Mouse (Mus musculus) intestine, embryonic 16.5 days (tissue): ENCODE measurements around the gene Sppl3. TPM values are rescaled to one million over a fixed set of nuclear protein-coding genes. Genes with fewer than 3 reads are reported as not detected.

Source experiments
- ATAC-seq: fragments of 200-750 bp; cut with Nextera tagmentation; 2 replicates; pipeline ENCODE4 v1.8.0; 2017; ENCODE audit warnings: moderate TSS enrichment, moderate library complexity
- H3K27ac ChIP-seq: fragments of 300-500 bp; sonication (generic); 2 replicates; pipeline ENCODE4 v1.5.1; 2014; ENCODE audit warnings: mild to moderate bottlenecking, low read length
- H3K27me3 ChIP-seq: fragments of 300-500 bp; sonication (generic); replicated peaks from 2 replicates; pipeline ENCODE4 v1.6.1; 2014; ENCODE audit warnings: low read length, control low read depth, mixed read lengths; ENCODE audit not compliant: control insufficient read depth, insufficient read depth
- H3K36me3 ChIP-seq: fragments of 300-500 bp; sonication (generic); 2 replicates; pipeline ENCODE4 v1.6.1; 2014; ENCODE audit warnings: low read length, control low read depth; ENCODE audit not compliant: control insufficient read depth, insufficient read depth
- H3K4me1 ChIP-seq: fragments of 300-500 bp; sonication (generic); 2 replicates; pipeline ENCODE4 v1.6.1; 2014; ENCODE audit warnings: low read length, control low read depth, mixed read lengths; ENCODE audit not compliant: control insufficient read depth, insufficient read depth
- H3K4me2 ChIP-seq: fragments of 300-500 bp; sonication (generic); 2 replicates; pipeline ENCODE4 v1.6.1; 2014; ENCODE audit warnings: low read depth, low read length, control low read depth
- H3K4me3 ChIP-seq: fragments of 300-500 bp; sonication (generic); 2 replicates; pipeline ENCODE4 v1.5.1; 2014; ENCODE audit warnings: mild to moderate bottlenecking, low read length
- H3K9ac ChIP-seq: fragments of 300-500 bp; sonication (generic); 2 replicates; pipeline ENCODE4 v1.6.1; 2014; ENCODE audit warnings: low read depth, low read length
- H3K9me3 ChIP-seq: fragments of 300-500 bp; sonication (generic); 2 replicates; pipeline ENCODE4 v1.6.1; 2016; ENCODE audit warnings: low read length, control low read depth; ENCODE audit not compliant: control insufficient read depth
- WGBS: fragments of 180-500 bp; shearing (Covaris S2); extraction: QIAGEN DNeasy Blood & Tissue Kit; methylation state at CpG from one replicate; pipeline ENCODE4 v1.1.7; 2014; 5-methylcytosine and 5-hydroxymethylcytosine counted together
- polyA plus RNA-seq: library from polyadenylated mRNA; unstranded; fragments of >200 nt; fragmentation: Nextera tagmentation; extraction: Ambion mirVana; gene quantifications from 2 replicates; pipeline ENCODE4 v1.2.1, GENCODE M21; 2015

Gene Sppl3
- polyA plus RNA-seq, 1 experiment from 2014 or later = 8.6 TPM

DNA sequence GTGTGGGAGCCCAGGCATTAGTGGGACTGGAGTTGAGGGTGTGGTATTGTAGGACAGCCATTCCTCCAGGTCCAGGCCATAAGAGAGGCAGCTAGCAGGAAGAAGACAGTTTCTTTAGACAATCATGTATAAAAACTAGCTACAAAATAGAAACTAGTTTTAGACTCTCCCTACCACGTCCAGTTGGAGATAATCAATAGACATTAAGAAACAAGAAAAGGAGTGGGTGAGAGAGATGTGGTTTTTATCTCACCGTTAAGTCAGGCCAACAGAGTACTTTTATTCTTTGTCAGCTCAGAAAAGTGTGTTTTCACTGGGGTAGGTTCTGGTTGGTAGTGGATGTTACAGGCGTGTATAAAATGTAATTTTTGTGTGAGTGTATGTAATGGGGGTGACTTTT, 50.0 kb downstream of the Sppl3 start:
- Histone ChIP-seq H3K27me3 (no peaks in the 10 kb centered on the region), H3K4me2 (no peak overlapping the region), H3K36me3 (0 out of 2 replicates have a peak, but pooled peaks cover 2% of the 10 kb centered on the region), H3K9ac (no peak overlapping the region), H3K9me3 (no peaks in the 10 kb centered on the region), H3K4me3 (no peak overlapping the region), H3K27ac (no peak overlapping the region), H3K4me1 (peaks cover 19% of the 10 kb centered on the region)
- no peak for ATAC-seq
- 89% methylated on average over 3 of the region's 3 CpGs for WGBS

DNA sequence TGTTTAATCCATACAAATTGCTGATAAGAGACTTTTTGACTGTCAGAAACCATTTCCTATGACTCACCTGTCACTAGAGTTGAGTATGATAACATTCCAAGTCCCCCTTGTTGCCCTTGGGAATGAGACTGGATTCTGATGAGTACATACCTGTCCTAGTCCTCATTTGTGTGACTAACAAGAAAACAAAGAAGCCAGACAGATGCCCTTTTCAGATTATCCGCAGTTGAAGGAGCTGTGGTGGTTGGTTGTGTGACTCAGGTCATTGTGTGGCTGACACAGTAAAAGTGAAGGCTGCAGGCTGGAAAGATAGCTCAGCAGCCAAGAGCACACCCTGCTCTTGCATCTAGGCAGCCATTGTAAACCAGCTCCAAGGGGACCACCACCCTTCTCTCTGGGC, 51.6 kb downstream of the Sppl3 start:
- Histone ChIP-seq H3K4me1 (peaks cover 19% of the 10 kb centered on the region), H3K27me3 (no peaks in the 10 kb centered on the region), H3K36me3 (no peaks in the 10 kb centered on the region), H3K27ac (no peak overlapping the region), H3K4me3 (no peak overlapping the region), H3K4me2 (no peak overlapping the region), H3K9ac (no peak overlapping the region), H3K9me3 (no peaks in the 10 kb centered on the region)
- ATAC-seq = no peak
- WGBS = 88% methylated on average over 1 of the region's 1 CpGs

DNA sequence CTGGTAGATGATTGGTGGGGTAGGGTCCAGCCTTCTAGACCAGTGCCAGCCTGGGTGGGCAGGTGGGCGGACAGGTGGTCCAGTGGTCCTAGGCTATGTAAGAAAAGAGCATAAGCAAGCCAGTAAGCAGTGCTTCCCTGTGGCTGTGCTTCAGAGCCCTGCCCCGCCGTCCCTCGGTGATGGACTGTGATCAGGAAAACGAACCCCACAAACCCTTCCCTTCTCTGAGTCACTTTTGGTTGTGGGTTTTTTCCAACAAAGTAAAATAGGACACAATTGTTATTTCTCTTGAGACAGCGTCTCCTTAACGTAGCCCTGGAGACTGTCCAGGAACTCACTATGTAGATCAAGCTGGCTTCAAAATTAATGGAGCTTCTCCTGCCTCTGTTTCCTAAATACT, 52.5 kb downstream of the Sppl3 start:
- 86% methylated on average over 7 of the region's 7 CpGs for WGBS
- no peak overlapping the region for H3K4me2 ChIP-seq
- no peaks in the 10 kb centered on the region for H3K27me3 ChIP-seq
- no peak overlapping the region for H3K4me3 ChIP-seq
- H3K4me1 ChIP-seq = peaks cover 19% of the 10 kb centered on the region
- H3K36me3 ChIP-seq = no peaks in the 10 kb centered on the region
- no peak for ATAC-seq
- H3K9me3 ChIP-seq = no peaks in the 10 kb centered on the region
- H3K27ac ChIP-seq = no peak overlapping the region
- no peak overlapping the region for H3K9ac ChIP-seq

DNA sequence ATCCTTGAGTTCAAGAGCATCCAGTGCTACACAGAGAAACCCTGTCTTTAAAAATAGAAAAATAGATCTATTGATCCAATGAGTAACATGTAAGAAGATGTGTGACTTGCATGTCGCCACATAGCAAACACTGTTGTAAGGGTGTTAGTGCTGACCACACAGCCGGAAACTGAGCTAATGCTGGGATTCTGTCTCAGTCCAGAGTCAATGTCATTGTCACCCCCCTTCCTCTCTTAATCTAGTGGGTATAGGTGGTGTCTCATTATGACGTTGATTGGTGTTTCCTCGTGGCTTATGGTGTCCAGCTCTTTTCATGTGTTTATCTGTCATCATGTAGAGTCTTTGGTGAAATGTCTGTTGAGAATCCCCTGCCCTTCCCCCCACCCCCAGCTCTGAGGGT, 55.3 kb downstream of the Sppl3 start:
- Histone ChIP-seq H3K36me3 (no peaks in the 10 kb centered on the region), H3K4me1 (peaks cover 19% of the 10 kb centered on the region), H3K9me3 (no peaks in the 10 kb centered on the region), H3K4me3 (no peak overlapping the region), H3K9ac (no peak overlapping the region), H3K27me3 (no peaks in the 10 kb centered on the region), H3K27ac (no peak overlapping the region), H3K4me2 (no peak overlapping the region)
- ATAC-seq = no peak
- WGBS = 76% methylated on average over 4 of the region's 4 CpGs

DNA sequence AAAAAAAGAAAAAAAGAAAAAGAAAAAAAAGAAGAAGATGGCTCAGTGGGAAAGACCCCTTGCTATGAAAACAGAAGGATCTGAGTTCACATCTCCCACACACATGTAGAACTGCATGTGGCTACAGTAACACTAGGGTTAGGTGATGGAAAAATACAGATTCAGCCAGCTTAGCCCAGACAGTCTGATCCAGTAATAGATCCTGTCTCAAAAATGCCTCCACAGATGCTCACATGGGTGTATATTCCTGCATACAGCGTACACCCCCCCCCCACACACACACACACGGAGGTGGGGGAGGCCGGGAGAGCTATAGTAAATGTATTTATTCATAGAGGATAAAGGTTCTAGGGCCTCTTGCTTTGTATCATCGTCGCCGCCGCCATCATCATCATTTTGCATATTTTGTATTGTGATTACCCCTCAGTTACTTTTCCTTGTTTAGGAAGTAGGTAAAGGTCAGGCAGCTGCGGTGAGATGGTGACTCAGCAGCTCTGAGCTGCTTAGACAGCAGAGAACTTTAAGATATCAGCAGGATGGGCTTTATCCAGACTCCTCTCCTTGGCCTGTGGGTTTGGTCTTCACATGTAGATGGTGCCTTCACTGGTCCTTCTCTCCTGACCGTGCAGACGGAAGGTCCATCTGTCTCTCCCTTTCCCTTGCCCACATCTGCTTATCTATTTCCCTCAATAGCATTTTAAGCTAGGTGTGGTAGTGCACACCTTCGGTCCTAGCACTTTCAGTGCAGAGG, 57.9 kb downstream of the Sppl3 start:
- Histone ChIP-seq H3K4me3 (no peak overlapping the region), H3K27ac (0 out of 2 replicates have a peak overlapping the region, but pooled peaks have one; percentile 11), H3K4me1 (peaks cover 33% of the 10 kb centered on the region), H3K9me3 (no peaks in the 10 kb centered on the region), H3K36me3 (no peaks in the 10 kb centered on the region), H3K4me2 (no peak overlapping the region), H3K27me3 (no peaks in the 10 kb centered on the region), H3K9ac (no peak overlapping the region)
- 83% methylated on average over 11 of the region's 11 CpGs for WGBS
- ATAC-seq = no peak

DNA sequence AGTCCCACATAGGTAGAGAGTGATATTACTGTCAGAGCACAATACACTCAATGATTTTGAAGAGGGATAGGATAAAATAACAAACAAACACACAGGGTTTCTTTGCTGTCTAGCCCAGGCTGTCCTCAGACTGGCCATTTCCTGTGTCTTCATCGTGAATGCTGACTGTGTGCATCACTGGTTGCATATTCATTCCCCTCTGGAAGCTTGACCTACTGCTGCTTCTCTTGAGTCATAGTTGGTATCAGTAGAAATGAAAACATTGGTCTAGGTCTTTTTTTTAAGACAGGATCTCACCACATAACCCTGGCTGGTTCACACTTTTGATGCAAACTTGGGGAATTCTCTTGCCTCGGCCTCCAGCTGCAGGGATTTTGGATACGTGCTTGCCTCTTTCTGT, 58.7 kb downstream of the Sppl3 start:
- H3K27me3 ChIP-seq = no peaks in the 10 kb centered on the region
- no peaks in the 10 kb centered on the region for H3K36me3 ChIP-seq
- ATAC-seq = no peak
- no peak overlapping the region for H3K9ac ChIP-seq
- H3K4me2 ChIP-seq = no peak overlapping the region
- peaks cover 33% of the 10 kb centered on the region for H3K4me1 ChIP-seq
- H3K4me3 ChIP-seq = no peak overlapping the region
- WGBS = 71% methylated on average over 3 of the region's 3 CpGs
- H3K9me3 ChIP-seq = no peaks in the 10 kb centered on the region
- H3K27ac ChIP-seq = no peak overlapping the region

DNA sequence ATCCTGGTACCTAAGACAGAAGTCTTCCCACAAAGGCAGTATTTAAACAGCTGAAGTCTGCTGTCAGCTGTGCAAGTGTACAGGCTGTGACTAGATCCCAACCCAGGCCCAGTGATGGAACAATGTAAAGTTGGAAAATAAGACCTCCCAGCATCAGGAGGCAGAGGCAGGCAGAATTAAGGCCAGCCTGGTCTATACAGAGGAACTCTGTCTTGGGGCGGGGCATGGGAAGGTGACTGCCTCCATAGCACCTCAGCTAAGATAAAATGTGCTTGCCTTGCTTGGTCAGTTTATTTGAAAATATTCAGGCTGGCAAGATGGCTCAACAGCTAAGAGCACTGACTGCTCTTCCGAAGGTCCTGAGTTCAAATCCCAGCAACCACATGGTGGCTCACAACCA, 59.5 kb downstream of the Sppl3 start:
- Histone ChIP-seq H3K4me2 (no peak overlapping the region), H3K4me1 (peaks cover 33% of the 10 kb centered on the region), H3K27me3 (no peaks in the 10 kb centered on the region), H3K27ac (no peak overlapping the region; the same call in 1 of the 2 replicates), H3K9me3 (no peaks in the 10 kb centered on the region), H3K9ac (no peak overlapping the region), H3K36me3 (0 out of 2 replicates have a peak, but pooled peaks cover 3% of the 10 kb centered on the region), H3K4me3 (no peak overlapping the region)
- no peak for ATAC-seq
- 94% methylated on average over 2 of the region's 2 CpGs for WGBS

DNA sequence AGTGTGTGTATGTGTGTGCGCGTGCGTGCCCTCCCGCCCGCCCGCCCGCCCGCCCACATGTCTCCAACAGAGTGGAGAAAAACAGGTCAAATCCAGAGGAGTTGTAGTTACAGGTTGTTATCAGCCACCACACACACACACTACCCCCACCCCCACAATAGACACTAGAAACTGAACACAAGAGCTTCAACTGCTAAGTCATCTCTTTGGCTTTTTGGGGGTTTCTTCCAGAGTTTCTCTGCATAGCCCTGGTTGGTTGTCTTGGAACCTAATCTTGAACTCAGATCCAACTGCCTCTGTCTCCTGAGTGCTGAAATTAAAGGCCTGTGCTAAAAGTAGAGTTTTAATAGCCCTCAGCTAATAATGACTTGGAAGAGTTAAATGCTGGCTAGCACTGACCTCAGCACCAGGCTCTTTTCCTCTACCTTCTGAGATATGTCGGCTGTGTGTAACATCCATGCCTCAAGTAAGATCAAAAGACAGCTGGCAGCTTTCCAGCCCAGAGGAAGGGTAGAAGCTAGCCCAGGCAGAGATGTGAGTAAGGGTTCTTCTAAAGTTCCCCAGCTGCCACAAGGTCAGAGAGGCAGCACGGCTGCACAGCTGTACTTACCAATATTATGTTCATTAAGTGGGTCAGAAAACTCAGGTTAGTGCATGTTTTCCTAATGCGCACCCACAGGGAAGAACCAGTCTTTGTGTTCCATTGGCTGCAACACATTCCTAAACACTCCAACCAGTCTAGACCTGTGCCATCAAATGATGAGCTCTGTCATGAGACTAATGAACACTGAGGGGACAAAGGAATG, 60.4 kb downstream of the Sppl3 start:
- H3K4me1 ChIP-seq = peaks cover 33% of the 10 kb centered on the region

DNA sequence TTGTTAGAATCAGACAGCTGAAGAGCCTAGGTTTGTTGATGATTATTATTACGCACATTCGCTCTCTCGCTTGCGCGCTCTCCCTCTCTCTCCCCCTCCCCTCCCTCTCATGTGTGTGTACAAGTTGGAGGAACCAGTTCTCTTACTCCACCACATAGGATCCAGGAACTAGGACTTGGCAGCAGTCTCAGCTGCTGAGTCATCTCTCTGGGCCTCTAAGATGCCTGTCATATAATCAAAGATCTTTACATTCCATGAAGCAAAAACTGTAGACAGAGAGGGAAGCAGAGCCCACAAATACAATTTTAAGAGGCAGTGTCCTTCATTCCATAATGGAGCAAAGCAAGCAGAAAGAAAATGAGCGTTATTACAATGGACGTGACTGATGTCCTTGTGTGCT, 61.2 kb downstream of the Sppl3 start:
- Histone ChIP-seq H3K27ac (peak overlapping the region; percentile 11), H3K4me1 (peaks cover 33% of the 10 kb centered on the region), H3K9me3 (no peaks in the 10 kb centered on the region), H3K4me2 (no peak overlapping the region), H3K9ac (no peak overlapping the region), H3K4me3 (no peak overlapping the region), H3K36me3 (0 out of 2 replicates have a peak, but pooled peaks cover 6% of the 10 kb centered on the region), H3K27me3 (no peaks in the 10 kb centered on the region)
- peak; percentile 68 for ATAC-seq
- WGBS = 57% methylated on average over 7 of the region's 7 CpGs

More for the DNA sequence above, 60.4 kb downstream of the Sppl3 start:
- 80% methylated on average over 11 of the region's 11 CpGs for WGBS
- Histone ChIP-seq H3K9me3 (no peaks in the 10 kb centered on the region), H3K27me3 (no peaks in the 10 kb centered on the region), H3K9ac (no peak overlapping the region), H3K4me2 (no peak overlapping the region), H3K27ac (peak overlapping the region; percentile 25; the same call in 1 of the 2 replicates), H3K36me3 (0 out of 2 replicates have a peak, but pooled peaks cover 4% of the 10 kb centered on the region), H3K4me3 (no peak overlapping the region)
- no peak for ATAC-seq
